Mouse (Mus musculus) liver, adult (tissue): Measurements from ENCODE around the gene Plppr4.

Source experiments
- GATA4 ChIP-seq: IDR thresholded peaks from 2 replicates; pipeline ENCODE4 v1.6.1; 2014; ENCODE audit warnings: mild to moderate bottlenecking, low read length; ENCODE audit not compliant: insufficient replicate concordance

Plppr4 gene

GRCm38 (mm10) chr3:117360528-117360927 is at the start of gene Plppr4:
Plppr4 (minus strand) TSS chr3:117360876.
- TF ChIP-seq GATA4 = no peak

- no peak for TF ChIP-seq GATA4
Measured at GRCm38 (mm10) chr3:117405821-117406220, 45.1 kb upstream of the Plppr4 start.

GRCm38 (mm10) chr3:117403740-117404139 is 43.1 kb upstream of the Plppr4 start:
- TF ChIP-seq GATA4 = no peak

- TF ChIP-seq GATA4 = no peak
Measured at GRCm38 (mm10) chr3:117366041-117366440, 5.4 kb upstream of the Plppr4 start.

- TF ChIP-seq GATA4 = no peak
Measured at GRCm38 (mm10) chr3:117359686-117360521, 772 bp downstream of the Plppr4 start.

- TF ChIP-seq GATA4 = no peak
Measured at GRCm38 (mm10) chr3:117358981-117359628, 1.6 kb downstream of the Plppr4 start.

GRCm38 (mm10) chr3:117357367-117357766 is 3.3 kb downstream of the Plppr4 start:
- TF ChIP-seq GATA4 = no peak

- no peak for TF ChIP-seq GATA4
Measured at GRCm38 (mm10) chr3:117353940-117354339, 6.7 kb downstream of the Plppr4 start.

GRCm38 (mm10) chr3:117346351-117346750 is 14.3 kb downstream of the Plppr4 start:
- TF ChIP-seq GATA4 = no peak

- TF ChIP-seq GATA4 = no peak
Measured at GRCm38 (mm10) chr3:117331502-117331901, 29.2 kb downstream of the Plppr4 start.

- TF ChIP-seq GATA4 = no peak
Measured at GRCm38 (mm10) chr3:117329485-117329884, 31.2 kb downstream of the Plppr4 start.

- no peak for TF ChIP-seq GATA4
Measured at GRCm38 (mm10) chr3:117326551-117326950, 34.1 kb downstream of the Plppr4 start.

GRCm38 (mm10) chr3:117319671-117320070 is 41.0 kb downstream of the Plppr4 start:
- no peak for TF ChIP-seq GATA4

- TF ChIP-seq GATA4 = no peak
Measured at GRCm38 (mm10) chr3:117313339-117313738, 47.3 kb downstream of the Plppr4 start.

- TF ChIP-seq GATA4 = no peak
Measured at GRCm38 (mm10) chr3:117312097-117312496, 48.6 kb downstream of the Plppr4 start.

GRCm38 (mm10) chr3:117310801-117311368 is 49.8 kb downstream of the Plppr4 start:
- TF ChIP-seq GATA4 = no peak
